Mouse (Mus musculus): ENCODE results near the gene Wdr20rt.
"Not testable (repeated sequence)": the region's sequence is repeated elsewhere in the genome, so short reads cannot be mapped to it uniquely, and the experiment has no call there.

Gene Wdr20rt

GRCm38 (mm10) chr12:65225467-65225945, at the start of gene Wdr20rt:
TSS of gene Wdr20rt (plus strand) at chr12:65225517.
- no peak for DNase-seq (ENCODE audit: low read depth)

GRCm38 (mm10) chr12:65187365-65187764, 38.0 kb upstream of the Wdr20rt start:
- DNase-seq (ENCODE audit: low read depth): no peak

DNA sequence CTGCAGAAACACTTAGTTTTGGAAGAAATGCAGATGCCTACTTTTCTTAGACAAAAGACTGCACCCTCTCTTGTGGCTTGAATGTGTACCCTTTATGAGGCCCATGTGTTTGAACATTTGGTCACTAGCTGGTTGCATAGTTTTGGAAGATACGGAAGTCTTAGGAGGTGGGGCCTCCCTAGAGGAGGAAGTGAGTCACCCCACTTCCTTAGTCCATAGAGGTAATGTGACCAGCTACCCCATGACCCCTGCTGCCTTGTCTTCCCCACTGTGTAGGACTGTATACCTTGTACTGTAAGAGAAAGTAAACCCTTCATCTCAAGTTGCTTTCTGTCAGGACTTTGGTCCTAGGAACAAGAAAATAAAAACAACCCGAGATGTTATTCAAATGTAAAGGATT, 36.1 kb upstream of the Wdr20rt start:
- no peak for DNase-seq (ENCODE audit: low read depth)

DNA sequence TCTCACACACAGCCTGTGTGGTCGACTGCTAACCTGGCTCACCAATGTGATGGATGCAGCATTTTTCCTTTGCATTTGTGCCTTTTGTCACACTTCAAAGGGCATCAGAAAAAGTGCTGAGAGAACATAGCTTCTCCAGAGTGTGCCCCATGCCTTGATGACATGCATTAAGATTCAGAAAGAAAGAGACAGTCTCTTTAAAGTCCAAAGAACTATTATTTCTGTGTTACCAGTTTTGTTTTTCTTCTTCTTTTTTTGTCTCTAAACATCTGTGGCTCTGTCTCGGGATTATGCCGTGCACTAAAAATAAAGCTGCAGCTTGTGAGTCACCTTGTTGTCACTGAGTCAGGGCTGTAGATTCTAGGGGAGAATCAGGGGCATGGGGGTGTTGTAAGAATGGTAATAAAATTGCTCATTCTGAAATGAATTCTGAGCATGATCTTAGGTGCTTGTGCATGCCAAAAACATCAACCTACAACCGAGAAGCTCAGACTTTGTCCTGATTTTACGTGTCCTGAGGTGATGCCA, 31.2 kb upstream of the Wdr20rt start:
- no peak for DNase-seq (ENCODE audit: low read depth)

DNA sequence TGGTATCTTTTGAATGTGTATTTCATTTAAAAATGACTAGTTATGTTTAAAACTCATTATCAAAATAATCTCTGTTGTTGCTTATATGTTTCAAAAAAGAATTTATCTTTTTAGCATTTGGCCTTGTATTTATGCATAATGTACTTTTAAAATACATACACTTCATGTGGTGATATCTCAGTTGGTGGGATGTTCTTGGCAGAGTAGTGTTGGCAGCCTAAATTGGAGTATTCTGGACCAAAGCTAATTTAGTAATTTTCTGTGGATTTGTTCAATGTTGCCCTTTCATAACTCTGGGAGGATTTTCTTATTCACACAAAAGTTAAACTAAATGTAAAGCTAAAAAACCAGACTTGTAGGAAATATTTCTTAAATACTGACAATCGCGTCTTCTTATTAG, 23.5 kb upstream of the Wdr20rt start:
- DNase-seq (ENCODE audit: low read depth): no peak

GRCm38 (mm10) chr12:65206431-65206830, 18.9 kb upstream of the Wdr20rt start:
- no peak for DNase-seq (ENCODE audit: low read depth)

DNA sequence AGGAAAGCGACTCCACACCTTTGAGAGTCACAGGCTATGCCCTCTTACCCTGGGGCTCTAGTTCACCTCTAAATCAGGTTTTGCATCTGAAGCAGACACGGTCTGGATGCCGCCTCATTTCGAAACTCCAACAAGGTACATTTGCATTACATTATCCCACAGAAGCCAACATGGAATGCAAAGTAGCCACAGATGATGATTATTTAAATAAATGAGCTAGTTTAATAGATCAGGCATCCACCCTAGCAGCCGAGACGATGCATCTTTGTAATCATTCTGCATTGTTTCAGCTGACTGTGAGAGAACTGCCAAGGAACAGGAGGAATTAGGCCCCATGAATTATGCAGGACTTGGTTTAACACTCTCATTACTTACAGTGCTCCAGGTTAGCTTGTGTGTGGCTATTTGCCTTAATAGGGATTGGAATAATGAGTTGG, 8.9 kb upstream of the Wdr20rt start:
- no peak for DNase-seq (ENCODE audit: low read depth)

DNA sequence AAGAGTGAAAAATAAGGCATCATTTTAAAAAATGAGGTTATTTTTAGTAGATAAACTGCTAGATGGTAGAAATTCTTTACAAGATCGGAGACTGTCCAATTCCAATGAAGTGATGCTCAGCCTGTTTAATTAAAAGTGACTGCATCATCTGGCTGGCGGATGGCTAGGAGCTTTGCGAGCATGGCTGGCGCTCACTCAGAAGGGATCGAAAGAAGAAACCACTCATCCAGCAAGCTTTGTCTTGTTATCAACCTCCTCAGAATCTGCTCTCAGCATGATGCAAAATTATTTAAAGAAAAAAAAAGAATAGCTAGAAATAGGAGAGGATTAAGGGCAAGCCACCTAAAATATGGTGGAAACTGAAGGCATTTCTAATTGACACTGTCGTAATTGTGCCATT, 3.3 kb downstream of the Wdr20rt start:
- no peak for DNase-seq (ENCODE audit: low read depth)

DNA sequence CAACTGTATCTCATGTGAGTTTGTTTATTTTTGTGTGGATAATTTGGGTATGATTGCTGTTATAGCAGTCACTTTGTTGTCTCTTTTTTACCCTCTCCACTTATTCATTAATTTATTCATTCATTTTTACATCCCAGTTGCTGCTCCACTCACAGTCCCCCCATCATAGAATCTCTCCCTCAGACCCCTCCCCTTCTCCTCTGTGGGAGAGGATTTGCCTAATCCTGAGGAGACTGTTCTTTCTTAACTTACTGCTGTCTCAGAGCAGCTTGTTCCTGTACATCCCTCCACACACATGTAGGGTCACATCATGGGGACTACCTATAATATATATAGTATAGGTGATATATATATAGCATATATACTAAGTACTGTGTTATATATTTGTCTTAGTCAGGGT, 3.7 kb downstream of the Wdr20rt start:
- no peak for DNase-seq (ENCODE audit: low read depth)

GRCm38 (mm10) chr12:65232801-65233200, 7.5 kb downstream of the Wdr20rt start:
- DNase-seq (ENCODE audit: low read depth): not testable (repeated sequence)

GRCm38 (mm10) chr12:65250116-65250738, 24.9 kb downstream of the Wdr20rt start:
- no peak for DNase-seq (ENCODE audit: low read depth)

DNA sequence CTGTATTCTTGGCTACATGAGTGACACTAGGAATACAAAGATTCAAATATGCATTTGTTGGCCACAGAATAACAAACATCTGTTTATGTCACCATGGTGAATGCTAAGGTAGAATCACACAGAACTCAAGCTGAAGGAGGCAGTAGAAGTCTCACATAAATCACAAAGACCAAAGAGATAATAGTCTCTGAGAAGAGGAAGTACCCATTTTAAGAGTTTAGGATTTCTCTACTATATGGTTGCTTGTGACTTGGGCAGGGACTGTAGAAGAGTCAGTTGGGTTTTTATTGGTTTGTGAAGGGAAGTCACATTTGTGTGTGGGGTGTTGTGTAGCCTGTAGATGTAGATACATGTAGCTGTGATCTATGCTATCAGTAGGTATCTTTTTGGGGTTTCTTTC, 31.6 kb downstream of the Wdr20rt start:
- DNase-seq (ENCODE audit: low read depth): no peak

DNA sequence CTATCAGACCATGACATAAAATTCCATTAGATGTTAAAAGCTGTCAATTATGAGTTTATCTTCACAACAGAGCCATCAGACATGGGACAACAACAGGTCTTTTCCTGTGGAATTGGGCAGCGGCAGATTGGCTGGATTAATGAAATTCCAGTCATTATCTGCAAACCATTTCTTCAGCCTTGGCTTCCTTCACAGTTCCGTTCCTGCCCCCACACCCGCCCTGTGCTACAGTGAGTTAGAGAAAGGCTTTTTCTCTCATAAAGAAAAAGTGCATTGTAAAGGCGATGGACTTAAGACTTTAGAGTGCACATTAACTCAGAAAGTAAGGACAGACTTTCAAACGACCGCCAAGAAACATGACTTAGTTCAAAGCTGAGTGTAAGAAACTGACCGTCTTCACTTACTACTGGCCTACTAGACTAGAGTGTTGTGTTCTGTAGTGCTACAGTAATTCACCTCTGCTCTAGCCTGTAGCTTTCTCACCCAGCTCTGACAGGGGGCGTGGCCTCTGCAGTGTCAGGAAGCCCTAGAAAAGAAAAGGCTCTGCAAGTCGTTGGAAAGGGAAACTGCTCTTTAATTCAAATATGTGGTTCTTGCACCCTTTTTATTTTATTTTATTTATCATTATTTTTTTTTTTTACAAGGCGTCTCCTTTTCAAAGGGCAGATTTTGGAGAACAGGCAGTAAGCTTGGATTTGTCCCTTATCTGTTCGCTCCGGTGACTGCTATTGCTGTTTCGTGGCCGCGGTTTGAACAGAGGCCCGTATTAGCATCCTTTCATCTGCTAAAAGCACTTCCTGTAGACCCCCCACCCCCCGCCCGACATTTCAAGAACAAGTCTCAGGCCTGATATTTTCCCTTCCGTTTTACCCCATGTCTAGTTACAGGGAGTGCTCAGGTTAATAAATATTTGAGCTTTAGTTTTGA, 33.2 kb downstream of the Wdr20rt start:
- peak; percentile 4 for DNase-seq (ENCODE audit: low read depth)

- no peak for DNase-seq (ENCODE audit: low read depth)
Measured at GRCm38 (mm10) chr12:65259139-65260111, 34.1 kb downstream of the Wdr20rt start.

DNA sequence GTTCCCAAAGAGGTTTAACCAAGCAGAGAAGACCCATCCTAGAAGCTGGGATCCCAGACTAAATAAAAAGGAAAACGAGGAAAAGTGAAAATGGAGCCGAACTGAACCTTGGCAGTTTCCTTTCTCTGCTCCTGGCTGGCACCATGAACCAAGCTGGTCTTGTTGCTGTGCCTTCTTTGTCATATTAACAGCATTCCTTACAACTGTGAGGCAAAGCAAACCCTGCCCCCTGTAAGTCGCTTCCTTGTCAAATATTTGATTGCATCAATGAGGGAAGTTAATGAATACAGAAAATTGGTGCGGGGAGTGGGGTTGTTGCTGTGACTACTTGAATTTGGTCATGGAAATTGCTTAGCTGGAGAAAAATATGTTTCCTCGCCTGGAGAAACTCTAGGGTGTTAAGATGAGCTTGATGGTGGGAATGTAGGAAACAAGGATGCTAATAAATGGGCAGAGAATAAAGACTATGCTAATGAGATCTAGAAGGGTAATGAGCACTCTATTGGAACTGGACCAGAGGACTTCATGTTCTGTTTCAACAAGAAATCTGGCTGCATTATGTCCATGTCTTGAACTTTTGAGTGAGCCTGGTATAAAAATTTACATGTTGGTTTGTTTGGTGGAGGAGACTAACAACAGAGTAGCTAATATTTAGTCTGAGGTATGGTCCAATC, 43.1 kb downstream of the Wdr20rt start:
- DNase-seq (ENCODE audit: low read depth): no peak

GRCm38 (mm10) chr12:65269406-65269805, 44.1 kb downstream of the Wdr20rt start:
- DNase-seq (ENCODE audit: low read depth): no peak

DNA sequence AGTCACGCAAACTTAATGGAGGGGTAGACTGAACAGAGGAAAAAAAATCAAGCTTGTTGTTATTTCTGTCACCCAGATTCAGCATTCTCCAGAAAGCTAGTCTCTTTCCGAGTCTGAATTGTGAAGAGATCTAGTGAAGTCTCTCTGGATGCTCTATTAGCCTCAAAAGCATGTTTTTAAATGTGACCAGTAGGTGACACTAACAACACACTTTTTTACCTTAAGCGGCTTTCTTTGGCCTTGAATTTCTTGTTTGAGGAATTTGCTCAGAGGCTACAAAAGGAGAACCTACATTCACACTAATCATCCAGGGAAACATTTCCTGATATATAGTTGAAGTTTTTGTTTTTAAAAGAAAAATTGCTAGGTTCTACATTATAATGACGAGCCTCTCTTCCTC, 48.5 kb downstream of the Wdr20rt start:
- DNase-seq (ENCODE audit: low read depth): no peak

All from fibroblast of lung, adult 2 months (primary cell).